Mouse (Mus musculus) right cerebral cortex, postnatal 25 days (tissue): ENCODE measurements around the gene Klb.
A peak's percentile ranks its signal among the peaks of the same experiment; 100 is the strongest.
"Not testable (repeated sequence)": the region's sequence is repeated elsewhere in the genome, so short reads cannot be mapped to it uniquely, and the experiment has no call there.

Experiments
- DNase-seq: peaks from one replicate; pipeline ENCODE4 v3.0.0; 2022

The Klb gene

DNA sequence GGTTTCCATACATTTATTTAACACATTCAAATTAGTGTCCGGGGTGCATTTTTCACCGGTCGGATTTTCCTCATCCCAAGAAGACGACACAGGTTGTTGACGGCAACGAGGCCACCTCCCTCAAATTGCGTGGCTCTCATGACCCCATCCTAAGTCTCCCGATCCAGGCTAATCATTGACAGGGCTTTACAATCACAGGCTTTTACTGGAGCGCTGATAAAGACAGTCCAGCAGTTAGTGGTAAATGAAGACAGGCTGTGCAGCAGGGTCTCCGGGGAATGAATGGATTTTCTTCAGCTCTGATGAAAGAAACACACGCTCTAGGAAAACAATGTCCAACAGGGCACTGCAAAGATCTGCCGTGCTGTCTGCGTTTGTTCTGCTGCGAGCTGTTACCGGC is at the start of gene Klb:
TSS of gene Klb (plus strand) at position 147 of the 400 bp plus-strand sequence.
- DNase-seq, result no peak

DNA sequence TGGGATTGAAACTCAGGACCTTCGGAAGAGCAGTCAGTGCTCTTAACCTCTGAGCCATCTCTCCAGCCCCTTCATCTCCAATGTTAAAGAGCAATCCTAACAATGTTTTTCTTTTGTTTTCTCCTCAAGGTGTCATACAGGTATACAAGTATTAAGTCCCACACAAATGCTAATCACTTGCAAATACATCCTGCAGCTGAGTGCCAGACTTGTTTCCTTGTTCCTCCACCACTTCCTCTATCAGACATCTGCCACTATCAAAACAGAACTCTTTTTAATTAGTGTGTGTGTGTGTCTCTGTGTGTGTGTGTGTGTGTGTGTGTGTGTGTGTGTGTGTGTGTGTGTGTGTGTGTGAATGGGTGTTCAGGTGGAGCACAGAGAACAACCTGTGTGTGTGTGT is 48.5 kb upstream of the Klb start:
- not testable (repeated sequence) for DNase-seq

DNA sequence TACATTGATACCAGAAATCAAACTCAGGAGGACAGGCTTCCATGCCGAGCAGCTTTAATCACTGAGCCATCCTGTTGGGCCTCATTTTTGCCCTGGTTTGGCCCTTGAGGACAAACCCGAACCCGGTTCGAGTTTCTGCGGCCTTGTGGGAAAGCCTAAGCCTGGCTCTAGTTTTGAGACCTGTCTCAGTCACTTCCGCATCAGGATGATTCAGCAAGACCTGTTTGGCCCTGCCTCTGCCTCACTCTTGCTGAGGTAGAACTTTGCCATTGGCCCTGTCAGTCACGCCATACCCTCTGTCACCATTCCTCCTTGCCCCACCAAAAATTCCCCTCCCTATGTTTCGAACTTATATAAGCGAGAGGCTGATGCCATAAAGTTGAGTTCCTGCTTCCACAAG is 48.0 kb upstream of the Klb start:
- DNase-seq, result no peak

DNA sequence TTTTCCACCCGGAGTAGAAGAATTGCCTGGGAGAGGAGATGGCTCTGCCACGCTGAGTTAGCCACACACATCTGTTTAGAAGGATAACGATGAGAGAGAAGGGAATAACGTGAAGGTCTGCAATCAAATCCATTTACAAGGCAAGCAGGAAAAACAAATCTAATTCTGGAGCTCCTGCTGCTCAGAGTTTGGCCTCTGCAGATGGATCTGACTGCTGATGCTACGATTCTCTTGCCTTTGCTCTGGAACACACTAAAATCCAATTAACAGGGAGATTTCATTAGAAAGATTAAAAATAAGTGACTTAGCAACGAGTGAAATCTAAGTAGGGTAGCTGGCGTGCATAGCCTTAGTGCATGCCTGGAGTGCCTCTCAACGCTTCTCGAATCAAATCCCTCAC is 42.6 kb upstream of the Klb start:
- no peak for DNase-seq

GRCm38 (mm10) chr5:65308208-65308607 is 39.9 kb upstream of the Klb start:
- DNase-seq, result no peak

GRCm38 (mm10) chr5:65308866-65309265 is 39.2 kb upstream of the Klb start:
- DNase-seq, result no peak

GRCm38 (mm10) chr5:65319176-65319575 is 28.9 kb upstream of the Klb start:
- no peak for DNase-seq

DNA sequence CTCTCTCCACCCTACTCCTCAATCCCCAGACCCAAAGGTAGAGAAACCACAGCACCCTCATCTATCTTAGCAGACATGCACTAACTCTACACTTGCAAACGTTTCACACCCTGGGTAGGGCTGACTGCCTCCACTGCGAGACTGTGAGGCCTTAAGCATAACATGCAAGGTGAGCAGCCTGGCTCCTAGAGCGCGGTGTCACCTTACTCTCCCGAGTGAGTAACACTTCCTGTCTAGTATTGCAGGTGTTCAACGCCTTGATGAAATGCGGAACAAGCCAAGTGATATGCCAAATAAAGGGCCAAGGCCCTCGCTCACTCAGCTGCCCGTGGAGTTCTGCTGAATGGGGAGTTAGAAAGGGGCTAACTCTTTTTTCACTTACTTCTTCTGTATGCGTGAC is 25.9 kb upstream of the Klb start:
- DNase-seq, result no peak

GRCm38 (mm10) chr5:65324271-65324670 is 23.8 kb upstream of the Klb start:
- DNase-seq, result no peak

GRCm38 (mm10) chr5:65324758-65325355 is 23.3 kb upstream of the Klb start:
- no peak for DNase-seq

DNA sequence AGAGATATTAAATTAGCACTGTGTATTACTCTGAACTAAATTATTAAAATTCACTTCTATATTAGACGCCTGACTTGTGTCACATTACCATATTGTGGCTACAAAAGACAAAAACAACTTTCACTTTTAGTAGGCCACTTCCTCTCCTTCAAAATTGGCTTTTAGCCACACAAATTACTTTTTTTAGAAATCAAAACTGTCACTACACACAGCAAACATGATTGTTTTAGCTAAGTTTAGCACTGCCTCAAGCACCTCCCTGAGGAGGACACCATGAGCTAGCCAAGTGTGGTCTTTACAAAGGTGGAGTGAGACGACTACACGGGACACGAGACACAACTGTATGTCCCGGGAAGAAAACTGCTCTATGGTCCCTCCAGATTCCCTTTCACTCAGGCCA is 21.9 kb upstream of the Klb start:
- no peak for DNase-seq

DNA sequence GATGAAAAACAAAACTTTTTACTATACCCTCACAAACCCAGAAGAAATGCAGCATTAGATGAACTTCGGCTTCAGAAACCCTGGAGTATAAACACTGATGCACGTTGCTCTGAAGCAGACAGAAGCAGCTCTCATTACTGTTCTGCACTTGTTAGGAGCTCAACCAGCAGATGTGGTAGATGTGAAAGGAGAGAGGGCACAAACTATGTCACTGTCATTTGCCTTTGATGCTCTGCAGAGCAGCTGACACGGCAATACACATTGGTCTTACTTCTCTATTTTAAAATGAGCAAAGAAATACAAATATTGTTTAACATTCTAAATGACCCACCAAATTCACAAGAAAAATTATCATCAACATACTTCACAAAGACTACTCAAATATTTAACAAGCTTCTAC is 18.1 kb upstream of the Klb start:
- no peak for DNase-seq

GRCm38 (mm10) chr5:65334788-65335187 is 13.3 kb upstream of the Klb start:
- DNase-seq, result no peak

GRCm38 (mm10) chr5:65335298-65336074 is 12.6 kb upstream of the Klb start, which contains the start of gene Rfc1:
Gene Rfc1 (minus strand): TSS chr5:65335670.
- peak; percentile 91 for DNase-seq

DNA sequence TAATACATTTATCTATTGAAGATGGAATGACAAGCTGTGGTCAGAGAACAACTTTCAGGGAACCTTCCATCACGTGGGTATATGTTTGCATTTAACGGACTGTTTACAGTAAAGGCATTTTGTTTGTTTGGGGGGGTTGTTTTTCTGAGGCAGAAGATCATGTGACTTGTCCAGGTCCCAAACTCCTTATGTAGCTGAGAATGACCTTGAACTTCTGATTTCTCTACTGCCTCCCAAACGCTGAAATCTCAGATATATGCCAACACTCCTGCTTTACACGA is 12.1 kb upstream of the Klb start:
- DNase-seq, result no peak

GRCm38 (mm10) chr5:65338394-65338793 is 9.7 kb upstream of the Klb start:
- DNase-seq, result no peak

DNA sequence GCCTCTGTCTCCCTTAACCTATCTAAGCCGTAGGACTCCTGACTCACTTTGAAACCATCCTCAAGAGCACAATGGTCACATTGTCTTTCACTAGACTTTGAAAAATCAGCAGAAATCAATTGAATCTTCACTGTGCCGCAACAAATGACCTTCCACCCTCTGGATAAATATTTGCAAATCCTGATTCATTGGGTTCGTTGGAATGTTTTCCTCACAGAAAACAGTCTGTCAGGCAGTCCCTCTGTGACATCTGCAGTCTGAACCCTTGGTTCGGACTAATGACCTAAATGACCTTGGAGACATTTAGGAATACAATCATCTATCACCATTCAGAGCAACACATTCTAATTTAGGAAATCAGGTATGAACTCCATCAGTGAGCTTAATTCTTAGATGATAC is 7.9 kb upstream of the Klb start:
- no peak for DNase-seq

DNA sequence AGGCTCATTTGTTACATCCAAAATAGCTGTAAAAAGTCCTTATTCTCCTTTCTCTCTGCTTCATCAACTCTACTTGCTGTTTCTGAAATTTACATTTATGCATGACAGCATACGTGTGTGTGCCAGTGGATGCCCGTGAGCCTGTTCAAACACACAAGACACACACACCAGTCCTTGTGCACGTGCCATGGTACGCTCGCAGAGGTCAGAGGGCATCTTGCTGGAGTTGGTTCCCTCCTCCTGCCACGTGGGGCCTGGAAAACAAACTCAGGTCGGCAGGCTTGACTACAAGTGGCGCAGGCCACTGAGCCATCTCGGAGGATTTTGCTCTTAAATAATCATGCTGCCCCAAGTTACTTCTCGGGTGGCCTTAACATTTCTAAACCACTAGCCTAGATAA is 2.4 kb downstream of the Klb start:
- DNase-seq, result no peak

- DNase-seq, result no peak
Measured at GRCm38 (mm10) chr5:65354097-65354496, 6.0 kb downstream of the Klb start.

DNA sequence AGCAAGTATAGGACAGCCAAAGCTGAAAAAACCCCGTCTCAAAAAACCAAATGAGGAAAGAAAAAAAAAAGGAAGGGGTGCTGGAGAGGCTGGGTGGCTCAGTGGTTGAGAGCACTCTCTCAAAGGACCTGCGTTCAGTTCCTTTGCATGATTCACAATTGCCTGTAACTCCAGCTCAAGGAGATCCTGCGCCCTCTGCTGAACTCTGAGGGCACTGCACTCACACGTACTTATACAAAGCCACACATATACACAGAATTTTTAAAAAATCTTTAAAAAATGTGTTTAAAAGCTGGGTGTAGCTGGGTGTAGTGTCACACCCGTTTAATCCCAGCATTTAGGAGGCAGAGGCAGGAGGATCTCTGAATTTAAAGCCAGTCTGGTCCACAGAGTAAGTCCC is 6.9 kb downstream of the Klb start:
- DNase-seq, result no peak

DNA sequence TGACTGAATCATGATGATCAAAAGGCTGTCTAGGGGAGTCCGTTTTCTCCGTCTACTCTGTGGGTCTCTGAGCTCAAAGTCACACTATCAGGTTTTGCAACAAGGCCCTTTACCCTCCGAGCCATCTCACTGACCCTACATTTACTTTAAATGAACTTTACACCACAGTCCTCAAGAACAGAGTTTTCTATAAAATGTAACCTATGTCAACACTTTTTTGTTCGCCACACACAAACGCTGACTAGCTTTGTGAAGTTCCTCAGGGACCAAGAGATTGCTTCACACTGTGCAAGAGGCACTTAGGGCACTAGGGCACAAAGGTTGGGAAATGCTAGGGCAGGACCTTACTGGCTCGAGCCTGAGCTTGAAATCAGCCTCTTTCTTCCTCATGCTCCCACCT is 8.7 kb downstream of the Klb start:
- no peak for DNase-seq

- DNase-seq, result no peak
Measured at GRCm38 (mm10) chr5:65357771-65358170, 9.7 kb downstream of the Klb start.

GRCm38 (mm10) chr5:65367837-65368236 is 19.7 kb downstream of the Klb start:
- DNase-seq, result no peak

DNA sequence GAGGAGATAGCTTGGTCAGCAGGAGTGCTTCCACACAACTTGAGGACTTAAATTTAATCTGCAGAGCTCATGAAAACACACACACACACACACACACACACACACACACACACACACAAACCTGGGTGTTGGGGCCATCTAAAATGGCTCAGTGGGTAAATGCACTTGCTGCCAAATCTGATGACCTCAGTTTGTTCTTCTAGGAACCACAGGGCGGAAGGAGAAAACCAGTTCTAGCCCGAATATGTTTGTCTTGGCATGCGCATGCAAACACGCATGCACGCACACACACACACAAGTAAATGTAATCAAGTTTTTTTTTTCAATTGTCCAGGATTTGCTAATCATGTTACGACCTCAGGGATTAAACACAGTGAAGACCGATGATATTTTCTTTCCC is 23.4 kb downstream of the Klb start:
- DNase-seq, result no peak

DNA sequence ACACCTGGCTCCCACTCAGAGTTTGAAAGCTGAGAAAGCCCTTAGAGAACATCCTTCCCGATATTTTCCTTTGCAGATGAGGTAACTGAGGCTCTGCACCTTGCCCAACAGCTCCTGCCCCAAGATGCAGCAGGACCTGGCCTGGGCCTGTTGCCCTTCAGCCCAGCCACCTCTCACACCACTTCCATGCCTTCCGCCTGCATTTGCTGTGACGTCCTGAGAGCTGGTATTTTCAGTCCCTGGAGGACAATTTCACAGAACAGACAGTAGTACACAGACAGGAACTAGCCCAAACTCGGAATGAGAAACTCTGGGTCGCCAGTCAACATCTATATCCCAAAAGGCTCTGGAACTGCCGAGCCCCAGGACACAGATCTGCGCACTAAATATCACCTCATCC is 26.6 kb downstream of the Klb start:
- DNase-seq, result no peak
